Mouse (Mus musculus) neural tube, embryonic 10.5 days (tissue): ENCODE measurements at regions not wholly inside any gene's neighbourhood (a gene's known extent, or its start where the extent isn't known, plus 50 kb on each side); places are given as distances from the start of the nearest gene placed in this dataset.
A peak's percentile ranks its signal among the peaks of the same experiment; 100 is the strongest.

Source experiments
- DNase-seq: peaks from one replicate; pipeline ENCODE4 v3.0.0-alpha.2; 2017; ENCODE audit warnings: low spot score; ENCODE audit errors: extremely low spot score

- no peak for DNase-seq
These were observed 979.5 kb upstream of the Car8 start for GRCm38 (mm10) chr4:9218380-9218779.

GRCm38 (mm10) chr4:9208606-9209005 lies 969.8 kb upstream of the Car8 start:
- no peak for DNase-seq

GRCm38 (mm10) chr4:9200012-9200411 lies 961.2 kb upstream of the Car8 start:
- DNase-seq, result no peak

- DNase-seq, result no peak
These were observed 957.6 kb upstream of the Car8 start for GRCm38 (mm10) chr4:9196435-9196834.

- no peak for DNase-seq
These were observed 954.3 kb upstream of the Car8 start for GRCm38 (mm10) chr4:9193121-9193520.

- DNase-seq, result peak; percentile 24
These were observed 946.5 kb upstream of the Car8 start for GRCm38 (mm10) chr4:9185156-9185875.

GRCm38 (mm10) chr4:9184451-9185121 lies 945.7 kb upstream of the Car8 start:
- peak; percentile 66 for DNase-seq

GRCm38 (mm10) chr4:9174365-9174764 lies 935.5 kb upstream of the Car8 start:
- no peak for DNase-seq

- no peak for DNase-seq
These were observed 923.5 kb upstream of the Car8 start for GRCm38 (mm10) chr4:9162374-9162773.

GRCm38 (mm10) chr4:9161814-9162133 lies 922.9 kb upstream of the Car8 start:
- DNase-seq, result peak; percentile 36

GRCm38 (mm10) chr4:9161068-9161813 lies 922.4 kb upstream of the Car8 start:
- no peak for DNase-seq

- DNase-seq, result peak; percentile 53
These were observed 908.9 kb upstream of the Car8 start for GRCm38 (mm10) chr4:9147732-9148131.

- DNase-seq, result no peak
These were observed 905.7 kb upstream of the Car8 start for GRCm38 (mm10) chr4:9144226-9145215.

GRCm38 (mm10) chr4:9143087-9143486 lies 904.2 kb upstream of the Car8 start:
- DNase-seq, result no peak

GRCm38 (mm10) chr4:9141946-9142683 lies 903.3 kb upstream of the Car8 start:
- DNase-seq, result no peak

- DNase-seq, result no peak
These were observed 901.9 kb upstream of the Car8 start for GRCm38 (mm10) chr4:9140691-9141090.

- no peak for DNase-seq
These were observed 897.8 kb upstream of the Car8 start for GRCm38 (mm10) chr4:9136657-9137056.

- peak; percentile 53 for DNase-seq
These were observed 897.3 kb upstream of the Car8 start for GRCm38 (mm10) chr4:9136188-9136569.

GRCm38 (mm10) chr4:9135481-9136187 lies 896.8 kb upstream of the Car8 start:
- peak; percentile 99 for DNase-seq

- DNase-seq, result no peak
These were observed 894.9 kb upstream of the Car8 start for GRCm38 (mm10) chr4:9133695-9134094.
